Mouse (Mus musculus) MEL (cell line): ENCODE measurements around the gene Rnf227. TPM values are rescaled to one million over a fixed set of nuclear protein-coding genes. Genes with fewer than 3 reads are reported as not detected.

Experiments
- DNase-seq: peaks from one replicate; pipeline ENCODE4 v3.0.0; 2011; ENCODE audit warnings: low read depth, low spot score
- H3K27ac ChIP-seq: 2 replicates; pipeline ENCODE4 v1.5.1; 2012; ENCODE audit warnings: low read depth, mild to moderate bottlenecking, control low read depth, low read length, moderate library complexity; ENCODE audit not compliant: control insufficient read depth
- H3K27me3 ChIP-seq, 2 experiments: fragments of 150-350 bp in 1 of 2; sonication (generic) in 1 of 2; 2 replicates each; pipeline ENCODE4 v1.6.1; 2012; ENCODE audit warnings: low read length in 2 of 2, mild to moderate bottlenecking in 2 of 2, improper control_type of control experiment in 1 of 2, moderate library complexity in 1 of 2; ENCODE audit not compliant: insufficient read depth in 2 of 2, control insufficient read depth in 1 of 2
- H3K36me3 ChIP-seq, 2 experiments: 2 replicates each; pipeline ENCODE4 v1.6.1; 2012 to 2014; ENCODE audit warnings: low read length in 2 of 2, improper control_type of control experiment in 1 of 2, inconsistent platforms in 1 of 2, mild to moderate bottlenecking in 1 of 2; ENCODE audit not compliant: insufficient read depth in 2 of 2, control insufficient read depth in 1 of 2
- H3K4me1 ChIP-seq, 2 experiments: fragments of 150-350 bp in 1 of 2; sonication (generic) in 1 of 2; 2 replicates each; pipeline ENCODE4 v1.6.1; 2012; ENCODE audit warnings: low read length in 2 of 2, improper control_type of control experiment in 1 of 2, mild to moderate bottlenecking in 1 of 2; ENCODE audit not compliant: insufficient read depth in 2 of 2, control insufficient read depth in 1 of 2
- H3K4me3 ChIP-seq, 2 experiments: fragments of 150-350 bp in 1 of 2; sonication (generic) in 1 of 2; 2 replicates each; pipeline ENCODE4 v1.5.1; 2012; ENCODE audit warnings: low read depth in 2 of 2, low read length in 2 of 2, mild to moderate bottlenecking in 2 of 2, moderate library complexity in 2 of 2, control low read depth in 1 of 2, improper control_type of control experiment in 1 of 2; ENCODE audit not compliant: control insufficient read depth in 1 of 2, insufficient read depth in 1 of 2
- H3K79me2 ChIP-seq: 2 replicates; pipeline ENCODE4 v1.6.1; 2012; ENCODE audit warnings: mild to moderate bottlenecking, low read length, moderate library complexity; ENCODE audit not compliant: control insufficient read depth, poor library complexity, insufficient read depth
- H3K9ac ChIP-seq: 2 replicates; pipeline ENCODE4 v1.6.1; 2012; ENCODE audit warnings: low read depth, mild to moderate bottlenecking, control low read depth, low read length, moderate library complexity; ENCODE audit not compliant: control insufficient read depth, poor library complexity, severe bottlenecking
- H3K9me3 ChIP-seq: fragments of 150-350 bp; sonication (generic); replicated peaks from 2 replicates; pipeline ENCODE4 v1.6.1; 2012; ENCODE audit warnings: mild to moderate bottlenecking, low read length, improper control_type of control experiment, moderate library complexity; ENCODE audit not compliant: insufficient read depth
- CHD1 ChIP-seq: IDR thresholded peaks from 2 replicates; pipeline ENCODE4 v1.6.1; 2012; ENCODE audit warnings: low read depth, mild to moderate bottlenecking, inconsistent platforms, low read length, improper control_type of control experiment
- CHD2 ChIP-seq: IDR thresholded peaks from 2 replicates; pipeline ENCODE4 v1.6.1; 2011; ENCODE audit warnings: low read length, improper control_type of control experiment
- CTCF ChIP-seq, 3 experiments: IDR thresholded peaks in 2 of 3; conservative IDR thresholded peaks in 1 of 3; 2 replicates each; pipeline ENCODE4 v1.5.1; 2011 to 2012; ENCODE audit warnings: low read length in 3 of 3, low read depth in 2 of 3, mild to moderate bottlenecking in 2 of 3, improper control_type of control experiment in 1 of 3, inconsistent platforms in 1 of 3, mixed read lengths in 1 of 3, moderate library complexity in 1 of 3; ENCODE audit not compliant: control insufficient read depth in 1 of 3, insufficient read depth in 1 of 3, poor library complexity in 1 of 3, severe bottlenecking in 1 of 3
- ELF1 ChIP-seq: IDR thresholded peaks from 2 replicates; pipeline ENCODE4 v1.6.1; 2014; ENCODE audit warnings: low read depth, mild to moderate bottlenecking, inconsistent platforms, low read length, improper control_type of control experiment, moderate library complexity
- EP300 ChIP-seq, 2 experiments: IDR thresholded peaks; 2 replicates each; pipeline ENCODE4 v1.6.1; 2011; ENCODE audit warnings: improper control_type of control experiment in 2 of 2, low read length in 2 of 2, low read depth in 1 of 2, mild to moderate bottlenecking in 1 of 2
- GABPA ChIP-seq: IDR thresholded peaks from 2 replicates; pipeline ENCODE4 v1.6.1; 2012; ENCODE audit warnings: low read depth, mild to moderate bottlenecking, inconsistent platforms, low read length, improper control_type of control experiment, moderate library complexity
- GATA1 ChIP-seq: IDR thresholded peaks from 2 replicates; pipeline ENCODE4 v1.6.1; 2011; ENCODE audit warnings: low read depth, low read length, improper control_type of control experiment
- HCFC1 ChIP-seq: IDR thresholded peaks from 2 replicates; pipeline ENCODE4 v1.6.1; 2012; ENCODE audit warnings: low read depth, mild to moderate bottlenecking, inconsistent platforms, low read length, improper control_type of control experiment, moderate library complexity
- JUND ChIP-seq: IDR thresholded peaks from 2 replicates; pipeline ENCODE4 v1.6.1; 2011; ENCODE audit warnings: low read depth, mild to moderate bottlenecking, improper control_type of control experiment, low read length
- MAFK ChIP-seq: IDR thresholded peaks from 2 replicates; pipeline ENCODE4 v1.6.1; 2011; ENCODE audit warnings: low read depth, mild to moderate bottlenecking, low read length, improper control_type of control experiment, borderline replicate concordance
- MAX ChIP-seq: IDR thresholded peaks from 2 replicates; pipeline ENCODE4 v1.6.1; 2011; ENCODE audit warnings: low read length, improper control_type of control experiment
- MAZ ChIP-seq: IDR thresholded peaks from 2 replicates; pipeline ENCODE4 v1.6.1; 2012; ENCODE audit warnings: low read depth, mild to moderate bottlenecking, inconsistent platforms, low read length, improper control_type of control experiment
- MEF2A ChIP-seq: IDR thresholded peaks from 2 replicates; pipeline ENCODE4 v1.6.1; 2014; ENCODE audit warnings: low read depth, mild to moderate bottlenecking, inconsistent platforms, low read length, improper control_type of control experiment; ENCODE audit not compliant: poor library complexity, insufficient replicate concordance, severe bottlenecking; ENCODE audit errors: extremely low read depth
- MXI1 ChIP-seq: IDR thresholded peaks from 2 replicates; pipeline ENCODE4 v1.6.1; 2011; ENCODE audit warnings: mild to moderate bottlenecking, low read depth, low read length, improper control_type of control experiment
- MYC ChIP-seq: IDR thresholded peaks from 2 replicates; pipeline ENCODE4 v1.6.1; 2011; ENCODE audit warnings: low read depth, mild to moderate bottlenecking, low read length, improper control_type of control experiment, moderate library complexity
- POLR2A ChIP-seq, 2 experiments: IDR thresholded peaks; 2 replicates each; pipeline ENCODE4 v1.6.1; 2011 to 2012; ENCODE audit warnings: low read length in 2 of 2, mild to moderate bottlenecking in 2 of 2, control low read depth in 1 of 2, improper control_type of control experiment in 1 of 2, low read depth in 1 of 2, moderate library complexity in 1 of 2; ENCODE audit not compliant: control insufficient read depth in 1 of 2, insufficient read depth in 1 of 2, poor library complexity in 1 of 2
- POLR2AphosphoS2 ChIP-seq: IDR thresholded peaks from 2 replicates; pipeline ENCODE4 v1.6.1; 2011; ENCODE audit warnings: low read length, improper control_type of control experiment
- SIN3A ChIP-seq: IDR thresholded peaks from 2 replicates; pipeline ENCODE4 v1.6.1; 2012; ENCODE audit warnings: low read length, improper control_type of control experiment, inconsistent platforms
- TAL1 ChIP-seq: IDR thresholded peaks from 2 replicates; pipeline ENCODE4 v1.6.1; 2012; ENCODE audit warnings: mild to moderate bottlenecking, inconsistent platforms, low read length, moderate library complexity, mixed read lengths
- TBP ChIP-seq: IDR thresholded peaks from 2 replicates; pipeline ENCODE4 v1.8.0; 2011; ENCODE audit warnings: low read depth, low read length, improper control_type of control experiment
- TCF12 ChIP-seq: IDR thresholded peaks from 2 replicates; pipeline ENCODE4 v1.6.1; 2014; ENCODE audit warnings: low read depth, mild to moderate bottlenecking, inconsistent platforms, low read length, improper control_type of control experiment, moderate library complexity
- USF2 ChIP-seq, 2 experiments: IDR thresholded peaks; 2 replicates each; pipeline ENCODE4 v1.6.1; 2011 to 2012; ENCODE audit warnings: improper control_type of control experiment in 2 of 2, low read length in 2 of 2, borderline replicate concordance in 1 of 2, inconsistent platforms in 1 of 2, low read depth in 1 of 2, mild to moderate bottlenecking in 1 of 2; ENCODE audit not compliant: insufficient read depth in 1 of 2
- ZNF384 ChIP-seq: IDR thresholded peaks from 2 replicates; pipeline ENCODE4 v1.6.1; 2012; ENCODE audit warnings: low read depth, mild to moderate bottlenecking, inconsistent platforms, low read length, improper control_type of control experiment
- polyA plus RNA-seq, 2 experiments: library from polyadenylated mRNA; stranded (reverse) in 1 of 2; unstranded in 1 of 2; fragments of >175 nt in 1 of 2; fragments of >200 nt in 1 of 2; gene quantifications; 2 replicates each; pipeline versions ENCODE4 v1.2.1 to v1.2.4; 2012; ENCODE audit warnings: low replicate concordance in 2 of 2, low read depth in 1 of 2; ENCODE audit not compliant: insufficient read length in 2 of 2, insufficient read depth in 1 of 2, missing spikeins in 1 of 2
- total RNA-seq: library from RNA; depleted of rRNA; stranded (reverse); fragments of 300-350 nt; gene quantifications from 2 replicates; pipeline ENCODE4 v1.2.3, GENCODE M21; 2012

Rnf227 gene
- total and polyA plus RNA-seq, 3 experiments, result 11.5 to 12.4 TPM; not detected in 1

DNA sequence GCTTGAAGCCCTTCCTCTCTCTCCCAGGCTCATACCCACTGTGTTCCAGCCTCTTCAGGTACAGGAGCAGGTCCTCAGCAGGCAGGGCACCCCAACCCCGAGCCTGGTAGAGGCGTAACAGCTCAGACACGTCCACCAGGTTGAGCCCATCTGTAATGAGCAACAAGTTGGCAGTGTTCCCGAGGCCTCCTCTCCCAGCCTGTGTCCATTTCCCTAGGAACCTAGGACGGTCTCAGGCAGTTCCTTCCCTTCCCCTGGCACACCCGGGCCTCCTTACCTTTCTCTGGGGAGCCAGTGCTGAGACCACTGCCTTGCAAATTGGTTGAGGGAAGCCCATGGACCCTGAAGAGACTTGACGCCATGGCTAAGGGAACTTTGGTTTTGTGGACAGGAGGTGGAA, 37.4 kb upstream of the Rnf227 start:
- Histone ChIP-seq H3K79me2 (no peaks in the 10 kb centered on the region), H3K27ac (no peak overlapping the region), H3K4me3 (no peak overlapping the region), H3K9ac (no peak overlapping the region), H3K36me3 (peaks cover 6 to 9% of the 10 kb centered on the region in 2 experiments; a peak in 3 of 4 replicates), H3K9me3 (no peaks in the 10 kb centered on the region), H3K4me1 (peaks cover 4% of the 10 kb centered on the region in 2 experiments; a peak in 3 of 4 replicates), H3K27me3 (no peaks in the 10 kb centered on the region)
- TF ChIP-seq POLR2AphosphoS2, result no peak
- TF ChIP-seq HCFC1, result no peak
- no peak for TF ChIP-seq TCF12
- TF ChIP-seq USF2 (IDR thresholded peaks at IDR 0.05; ENCODE audit: borderline replicate concordance in 1 of 2, insufficient read depth in 1 of 2, low read depth in 1 of 2, low read length in 2 of 2), result no peak
- no peak for TF ChIP-seq GABPA
- no peak for TF ChIP-seq POLR2A (IDR thresholded peaks at IDR 0.05; ENCODE audit: control insufficient read depth in 1 of 2, insufficient read depth in 1 of 2, low read depth in 1 of 2, low read length in 2 of 2, poor library complexity in 1 of 2)
- DNase-seq, result no peak

DNA sequence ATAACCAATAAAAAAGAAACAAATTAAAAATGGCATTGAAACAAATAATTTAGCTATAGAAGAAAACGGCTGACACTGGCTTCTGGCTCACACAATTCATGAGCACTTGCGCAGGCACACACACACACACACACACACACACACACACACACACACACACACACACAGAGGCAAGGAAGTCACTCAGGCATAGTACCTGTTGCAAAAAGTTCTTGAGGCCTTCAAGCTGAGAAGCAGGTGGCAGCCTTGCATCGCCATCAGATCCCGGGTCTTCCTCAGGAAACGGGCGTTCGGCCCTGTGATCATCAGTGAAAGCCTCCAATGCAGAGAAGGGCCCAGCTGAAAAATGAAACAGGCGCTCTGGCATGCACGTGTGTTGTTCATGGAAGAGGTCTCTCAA, 35.0 kb upstream of the Rnf227 start:
- Histone ChIP-seq H3K4me3 (no peak overlapping the region), H3K36me3 (peaks cover 6 to 15% of the 10 kb centered on the region in 2 experiments; a peak in 3 of 4 replicates), H3K4me1 (peaks cover 4% of the 10 kb centered on the region in 2 experiments; a peak in 3 of 4 replicates), H3K79me2 (no peaks in the 10 kb centered on the region), H3K9ac (no peak overlapping the region)
- no peak for TF ChIP-seq MAFK
- TF ChIP-seq JUND, result no peak
- TF ChIP-seq ELF1, result no peak
- no peak for TF ChIP-seq MYC
- TF ChIP-seq EP300 (IDR thresholded peaks at IDR 0.05; ENCODE audit: low read depth in 1 of 2, low read length in 2 of 2), result no peak
- no peak for TF ChIP-seq HCFC1
- TF ChIP-seq CTCF (IDR thresholded peaks at IDR 0.05 in 2 of 3, conservative IDR thresholded peaks at IDR 0.05 in 1 of 3; ENCODE audit: control insufficient read depth in 1 of 3, insufficient read depth in 1 of 3, low read depth in 2 of 3, low read length in 3 of 3, poor library complexity in 1 of 3, severe bottlenecking in 1 of 3), result no peak
- no peak for TF ChIP-seq MXI1
- no peak for TF ChIP-seq TAL1
- no peak for TF ChIP-seq GATA1
- no peak for TF ChIP-seq SIN3A
- TF ChIP-seq MAX, result no peak
- TF ChIP-seq TBP, result no peak
- no peak for TF ChIP-seq ZNF384
- no peak for TF ChIP-seq MAZ
- no peak for TF ChIP-seq MEF2A
- TF ChIP-seq TCF12, result no peak
- TF ChIP-seq CHD2, result no peak
- no peak for TF ChIP-seq CHD1
- TF ChIP-seq POLR2A (IDR thresholded peaks at IDR 0.05; ENCODE audit: control insufficient read depth in 1 of 2, insufficient read depth in 1 of 2, low read depth in 1 of 2, low read length in 2 of 2, poor library complexity in 1 of 2), result no peak
- TF ChIP-seq, all 39 proteins: peak for 0
- Histone ChIP-seq H3K9me3 (no peaks in the 10 kb centered on the region), H3K27ac (no peak overlapping the region), H3K27me3 (no peaks in the 10 kb centered on the region)
- DNase-seq, result no peak
